Mouse (Mus musculus): ENCODE data around the gene Syn2.

DNA sequence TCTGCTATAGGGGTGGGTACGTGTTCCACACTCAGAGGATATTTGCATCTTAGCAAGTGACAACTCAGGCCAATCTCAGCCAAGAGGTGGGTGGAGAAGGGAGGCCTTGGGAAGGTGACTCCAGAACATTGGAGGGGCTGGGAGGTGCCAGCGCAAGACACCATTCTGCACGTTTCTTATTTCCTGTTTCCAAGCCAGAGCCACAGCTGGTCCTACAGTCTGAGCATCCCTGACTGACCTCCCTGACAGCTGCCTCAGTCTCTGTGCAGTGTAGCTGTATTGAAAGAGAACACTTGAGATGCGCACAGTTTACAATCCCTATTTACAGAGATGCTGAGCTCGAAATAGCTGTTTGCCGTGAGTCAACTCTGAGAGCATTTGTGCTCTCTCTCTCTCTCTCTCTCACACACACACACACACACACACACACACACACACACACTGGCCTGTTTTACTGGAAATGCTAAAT, 187.2 kb downstream of the Syn2 start:
- TF ChIP-seq POLR2A (IDR thresholded peaks at IDR 0.05; ENCODE audit: extremely low read depth, insufficient read depth, low read length) = no peak
- no peak for TF ChIP-seq CTCF (IDR thresholded peaks at IDR 0.05; ENCODE audit: low read depth, low read length)
